Mouse (Mus musculus): ENCODE data around the gene Pold2.
A peak's percentile ranks its signal among the peaks of the same experiment; 100 is the strongest.

The Pold2 gene

GRCm38 (mm10) chr11:5877921-5878526, at the start of gene Pold2:
Gene Pold2 (minus strand): TSS chr11:5878292.
- peak; percentile 98 for DNase-seq (ENCODE audit: low spot score)

- DNase-seq (ENCODE audit: low spot score): no peak
These were observed 48.7 kb upstream of the Pold2 start for GRCm38 (mm10) chr11:5926696-5927220.

- DNase-seq (ENCODE audit: low spot score): no peak
These were observed 46.6 kb upstream of the Pold2 start for GRCm38 (mm10) chr11:5924699-5925098.

DNA sequence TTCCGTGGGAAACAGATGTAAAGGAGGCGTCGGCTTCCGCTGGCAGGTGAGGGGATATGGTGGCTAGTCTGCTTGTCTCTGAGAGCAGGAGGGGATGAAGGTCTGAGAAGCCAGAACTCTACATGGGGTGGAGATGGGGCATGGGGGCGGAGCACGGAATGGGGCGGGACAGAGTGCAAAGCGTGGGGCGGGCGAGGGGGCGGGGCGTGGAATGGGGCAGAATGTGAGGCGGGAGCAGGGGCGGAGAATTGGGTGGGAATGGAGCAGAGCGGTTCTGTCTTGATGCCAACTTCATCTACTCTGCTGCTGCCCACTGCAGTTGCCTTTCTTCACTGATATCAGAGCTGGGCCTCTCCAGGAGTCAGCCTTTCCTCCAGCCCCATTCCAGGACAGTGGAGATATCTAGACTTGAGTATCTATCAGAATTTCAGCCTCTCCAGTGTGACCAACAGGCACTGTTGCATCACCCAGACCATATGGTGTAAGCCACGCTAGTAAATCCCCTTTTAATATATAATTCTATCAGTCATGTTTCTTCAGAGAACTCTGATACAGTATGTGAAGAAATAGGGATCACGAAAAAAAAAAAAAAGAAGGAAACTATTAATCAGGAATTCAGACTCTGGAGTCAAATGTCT, 42.4 kb upstream of the Pold2 start:
- DNase-seq (ENCODE audit: low spot score): no peak

GRCm38 (mm10) chr11:5919606-5920005, 41.5 kb upstream of the Pold2 start:
- no peak for DNase-seq (ENCODE audit: low spot score)

DNA sequence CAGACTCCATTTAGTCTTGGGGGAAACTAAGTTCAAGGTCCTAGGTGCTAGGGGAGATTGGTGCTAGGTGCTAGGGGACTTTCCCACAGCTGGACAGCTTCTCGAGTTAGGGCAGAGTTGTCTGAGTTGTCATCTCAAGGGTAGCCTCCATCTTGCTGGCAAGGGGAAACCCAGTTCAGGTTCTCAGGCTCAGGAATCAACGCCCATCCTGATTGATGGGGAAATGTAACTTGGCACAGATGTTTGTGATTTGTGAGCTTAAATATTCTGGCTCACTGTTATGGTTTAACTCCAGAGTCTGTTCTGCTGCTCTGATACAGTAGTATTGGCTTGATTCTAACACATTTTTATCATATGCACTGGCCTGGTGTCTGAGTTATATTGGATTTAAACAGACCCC, 40.0 kb upstream of the Pold2 start:
- DNase-seq (ENCODE audit: low spot score): no peak

GRCm38 (mm10) chr11:5916178-5916548, 38.1 kb upstream of the Pold2 start:
- no peak for DNase-seq (ENCODE audit: low spot score)

DNA sequence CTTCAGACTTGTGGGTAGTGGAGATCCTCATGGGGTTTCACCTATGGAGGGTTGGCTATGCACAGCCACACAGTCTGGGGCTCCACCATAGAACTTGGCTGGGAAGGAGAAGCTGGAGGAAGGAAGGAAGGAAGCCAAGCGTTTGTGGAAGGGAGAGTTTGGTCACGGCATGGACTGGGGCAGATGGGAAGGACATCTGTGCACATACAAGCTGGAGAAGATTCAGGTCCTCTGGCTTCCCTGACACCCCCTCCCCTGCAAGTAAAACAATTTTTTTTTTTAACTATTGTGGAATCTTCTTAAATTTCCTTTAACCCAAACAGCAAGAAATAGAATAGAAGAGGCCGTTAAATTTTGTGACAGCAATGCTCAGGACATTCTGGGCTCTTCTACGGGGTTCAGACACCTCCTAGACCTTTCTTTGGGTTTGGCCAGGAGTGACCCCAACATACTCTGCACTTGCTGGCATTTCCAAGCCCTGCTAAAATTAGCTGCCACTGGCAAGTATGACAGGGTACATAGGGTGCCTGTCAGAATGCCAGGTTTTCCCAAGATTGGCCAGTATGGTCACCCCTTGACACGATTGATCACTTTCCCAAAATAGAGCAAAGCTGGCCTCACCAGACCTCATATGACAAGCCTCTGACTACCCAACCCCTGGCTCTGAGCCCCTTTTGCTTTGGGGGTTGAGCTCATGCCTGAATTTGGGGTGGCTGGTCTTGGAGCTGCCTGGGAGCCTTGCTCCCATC, 37.5 kb upstream of the Pold2 start:
- no peak for DNase-seq (ENCODE audit: low spot score)

DNA sequence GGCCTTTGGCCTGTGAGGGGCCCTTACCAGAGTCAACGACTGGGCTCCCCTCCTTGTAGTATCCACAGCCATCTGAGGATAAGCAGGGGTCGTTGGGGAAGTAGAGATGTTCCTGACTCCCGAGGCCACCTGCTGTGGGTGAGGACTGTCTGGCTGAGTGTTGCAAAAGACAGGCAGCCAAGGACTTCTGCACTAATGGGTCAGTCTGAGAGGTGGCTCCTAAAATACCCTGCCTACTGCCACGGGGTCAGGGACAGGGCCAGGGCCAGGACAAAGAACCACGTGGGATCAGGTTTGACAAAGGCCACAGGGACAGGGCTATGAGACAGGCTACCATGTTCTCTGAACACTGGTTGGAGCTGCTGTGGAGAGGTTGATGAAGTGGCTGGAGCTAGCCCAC, 36.8 kb upstream of the Pold2 start:
- no peak for DNase-seq (ENCODE audit: low spot score)

- no peak for DNase-seq (ENCODE audit: low spot score)
These were observed 35.8 kb upstream of the Pold2 start for GRCm38 (mm10) chr11:5913936-5914335.

DNA sequence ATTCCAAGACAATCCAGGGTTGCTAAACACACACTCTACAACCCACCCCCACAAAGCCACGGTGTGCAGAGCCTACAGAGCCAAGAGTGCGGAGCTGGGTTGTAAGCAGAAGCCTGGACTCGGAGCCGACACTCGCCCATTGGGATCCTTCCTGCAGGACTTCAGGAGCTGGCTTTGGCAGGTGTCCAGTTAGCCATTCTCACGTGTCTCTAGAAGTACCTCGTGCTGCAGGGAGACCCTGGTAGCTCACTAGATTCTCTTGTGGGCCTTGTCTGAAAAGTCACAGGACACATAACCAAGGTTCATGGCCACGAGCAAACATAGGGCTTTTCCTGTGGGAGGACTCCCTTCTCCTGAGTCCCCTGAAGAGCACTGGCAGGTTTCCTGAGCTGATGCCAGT, 35.2 kb upstream of the Pold2 start:
- DNase-seq (ENCODE audit: low spot score): no peak

DNA sequence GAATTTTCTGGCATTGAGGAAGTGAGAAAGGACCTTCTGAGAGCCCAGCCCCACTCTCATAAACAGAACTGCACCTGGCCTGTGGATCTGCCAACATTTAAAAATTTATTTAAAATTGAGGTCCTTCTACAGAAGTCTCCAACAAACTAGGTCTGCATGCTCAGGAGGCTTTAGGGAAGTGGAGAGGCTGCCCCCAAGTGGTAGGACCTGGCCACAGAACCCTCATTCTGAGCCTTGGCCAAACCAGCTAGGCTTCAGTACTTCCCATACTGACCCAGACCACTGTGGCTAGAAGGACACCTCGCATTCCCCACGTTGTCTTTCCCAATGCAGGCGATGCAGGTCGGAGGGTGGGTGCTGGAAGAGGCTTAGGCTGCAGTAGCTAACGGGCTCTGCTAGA, 34.5 kb upstream of the Pold2 start:
- peak; percentile 31 for DNase-seq (ENCODE audit: low spot score)

- no peak for DNase-seq (ENCODE audit: low spot score)
These were observed 30.6 kb upstream of the Pold2 start for GRCm38 (mm10) chr11:5908642-5909041.

DNA sequence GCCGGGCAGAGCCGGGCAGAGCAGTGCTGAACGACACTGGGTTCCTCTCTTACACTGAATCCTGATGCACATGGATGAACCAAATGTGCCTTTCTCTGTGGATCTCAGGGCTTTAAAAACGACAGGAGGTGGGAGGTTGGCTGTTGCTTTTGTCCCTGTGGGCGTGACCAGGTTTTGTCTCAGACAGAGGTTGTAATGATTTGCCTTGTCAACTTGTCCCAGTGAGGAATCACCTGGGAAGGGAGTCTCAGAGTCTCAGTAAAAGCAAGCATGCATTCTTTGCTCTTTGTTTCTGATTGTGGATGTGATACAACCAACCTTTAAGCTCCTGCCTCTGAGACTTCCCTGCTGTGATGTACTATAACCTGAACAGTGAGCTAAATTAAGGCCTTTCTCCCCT, 29.0 kb upstream of the Pold2 start:
- DNase-seq (ENCODE audit: low spot score): no peak

- DNase-seq (ENCODE audit: low spot score): no peak
These were observed 27.9 kb upstream of the Pold2 start for GRCm38 (mm10) chr11:5905778-5906518.

DNA sequence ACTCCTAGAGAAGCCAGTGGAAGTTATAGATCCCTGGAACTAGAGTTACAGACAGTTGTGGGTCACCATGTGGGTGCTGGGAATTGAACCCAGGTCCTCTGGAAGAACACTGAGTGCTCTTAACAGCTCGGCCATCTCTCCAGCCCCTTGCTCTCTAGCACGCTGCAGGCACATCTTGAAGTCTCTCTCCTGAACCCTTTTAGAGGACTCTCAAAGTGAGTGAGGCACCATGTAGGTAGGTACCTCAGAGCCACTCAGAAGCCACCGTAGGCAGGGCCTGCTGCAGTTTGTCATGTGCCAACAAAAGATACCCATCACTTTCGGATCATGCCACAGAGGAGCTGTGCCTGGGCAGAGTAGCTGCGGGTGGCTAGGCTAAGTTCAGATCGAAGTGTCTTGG, 26.8 kb upstream of the Pold2 start:
- no peak for DNase-seq (ENCODE audit: low spot score)

DNA sequence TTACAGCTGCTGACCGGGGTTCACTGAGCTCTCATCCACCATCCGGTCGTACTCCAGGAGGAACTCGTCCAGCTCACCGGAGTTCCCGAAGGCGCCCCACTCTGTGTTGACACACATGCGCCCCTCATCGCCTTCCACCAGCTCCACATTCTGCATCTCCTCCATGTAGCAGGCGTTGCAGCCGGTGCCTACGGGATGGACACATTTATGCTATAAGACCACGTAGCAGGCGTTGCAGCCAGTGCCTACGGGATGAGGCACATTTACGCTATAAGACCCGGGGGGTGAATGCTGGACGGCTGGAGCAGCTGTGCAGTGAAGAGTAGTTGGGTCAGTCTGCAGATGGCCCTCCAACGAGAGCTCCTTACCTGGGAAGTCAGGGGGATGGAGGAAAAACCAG, 26.3 kb upstream of the Pold2 start:
- no peak for DNase-seq (ENCODE audit: low spot score)

DNA sequence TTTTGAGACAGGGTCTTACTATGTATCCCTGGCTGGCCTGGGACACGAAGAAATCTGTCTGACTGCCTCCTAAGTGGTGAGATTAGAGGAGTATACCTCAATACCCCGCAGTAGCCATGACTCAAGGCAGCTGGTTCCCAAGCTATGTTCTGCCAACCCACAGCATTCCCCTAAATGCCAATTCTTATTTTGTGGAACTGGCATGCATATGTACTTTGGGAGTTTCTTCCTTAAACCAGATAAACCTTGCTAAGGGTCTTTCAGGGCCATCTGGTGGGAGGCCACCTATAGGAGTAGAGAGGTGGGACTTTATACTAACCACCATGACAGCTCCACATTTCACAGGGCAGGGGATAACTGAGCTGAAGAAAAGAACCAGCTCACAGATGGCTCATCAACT, 25.8 kb upstream of the Pold2 start:
- no peak for DNase-seq (ENCODE audit: low spot score)

DNA sequence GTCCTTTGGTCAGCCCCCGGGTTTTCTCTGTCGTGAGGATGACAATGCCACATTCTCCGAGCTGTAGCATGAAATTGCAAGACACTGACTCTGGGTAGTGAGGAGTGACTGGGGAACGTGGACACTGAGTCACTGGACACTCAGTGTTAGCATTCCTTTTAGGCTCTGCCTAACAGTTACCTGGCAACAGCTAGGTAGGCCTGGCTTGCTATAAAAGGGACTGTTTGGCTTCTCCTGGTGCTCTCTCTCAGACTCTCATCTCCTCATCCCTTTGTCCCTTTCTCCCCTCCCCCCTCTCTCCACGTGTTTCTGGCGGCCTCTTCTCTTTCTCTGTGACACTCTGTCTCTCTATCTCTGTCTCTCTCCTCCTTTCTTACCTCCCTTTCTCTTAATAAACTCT, 24.3 kb upstream of the Pold2 start:
- no peak for DNase-seq (ENCODE audit: low spot score)

DNA sequence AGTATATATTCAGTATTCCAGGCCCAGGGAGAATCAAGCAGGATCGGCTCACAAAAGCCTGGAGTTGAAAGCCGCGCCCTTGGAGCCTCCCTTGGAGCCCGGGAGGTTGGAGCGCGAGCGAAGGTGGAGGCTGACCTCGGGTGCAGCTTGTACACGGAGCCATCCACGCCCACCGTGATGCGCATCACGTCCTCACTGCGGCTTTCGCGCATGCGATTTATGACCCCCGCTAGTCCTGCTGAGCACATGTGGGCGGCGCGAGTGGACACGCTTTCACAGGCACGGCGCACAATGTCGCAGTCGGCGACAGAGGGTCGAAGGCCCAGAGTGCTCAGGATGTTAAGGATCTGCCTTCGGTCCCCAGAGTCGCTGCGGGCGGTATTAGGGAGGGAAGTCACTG, 23.9 kb upstream of the Pold2 start:
- DNase-seq (ENCODE audit: low spot score): peak; percentile 30

DNA sequence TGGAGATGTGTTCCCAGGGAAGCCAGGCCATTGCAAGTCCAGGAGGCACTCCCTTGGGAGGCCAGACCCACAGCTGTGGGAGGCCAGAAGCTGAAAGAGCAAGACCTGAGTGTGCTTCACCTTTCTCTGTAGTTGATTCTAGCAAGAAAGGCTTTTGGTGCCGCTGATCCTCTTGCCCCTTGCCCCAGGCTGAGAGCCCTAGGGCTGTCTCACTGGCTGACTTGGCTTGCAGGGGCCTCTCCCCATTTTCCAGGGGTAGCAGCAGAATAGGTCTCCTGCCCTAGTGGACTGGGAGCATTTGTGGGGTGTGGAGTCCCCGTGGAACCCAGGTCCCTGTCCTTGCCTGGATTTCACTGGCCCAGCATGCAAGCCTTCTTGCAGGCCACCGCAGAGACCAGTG, 23.2 kb upstream of the Pold2 start:
- DNase-seq (ENCODE audit: low spot score): no peak

GRCm38 (mm10) chr11:5899286-5899685, 21.2 kb upstream of the Pold2 start:
- DNase-seq (ENCODE audit: low spot score): no peak

DNA sequence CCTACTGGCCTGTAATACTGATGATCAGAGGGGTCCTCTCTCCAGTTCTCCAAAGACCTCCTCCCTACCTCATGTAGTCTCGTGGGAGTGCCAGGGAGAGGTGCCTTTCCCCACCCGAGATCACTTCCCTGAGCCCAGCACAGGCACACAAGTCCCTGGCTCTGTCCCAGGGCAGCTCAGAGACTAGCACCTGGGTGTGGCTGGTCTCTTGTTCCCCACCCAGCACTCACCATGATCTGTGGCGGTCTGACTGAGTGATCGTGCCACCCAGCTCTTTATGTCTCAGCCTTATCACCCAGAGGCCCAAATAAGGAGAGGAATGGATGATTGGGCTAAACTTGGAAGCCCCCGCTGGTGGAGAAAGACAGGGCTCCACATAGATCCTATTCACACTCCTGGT, 20.4 kb upstream of the Pold2 start, which contains the start of gene Myl7:
Myl7 (minus strand) TSS at position 252 of the 400 bp plus-strand sequence.
- no peak for DNase-seq (ENCODE audit: low spot score)

Data from yolk sac, embryonic 10.5 days (tissue).